2 mouse cellular contexts compared by ENCODE assay signal in the genomic region with DNA sequence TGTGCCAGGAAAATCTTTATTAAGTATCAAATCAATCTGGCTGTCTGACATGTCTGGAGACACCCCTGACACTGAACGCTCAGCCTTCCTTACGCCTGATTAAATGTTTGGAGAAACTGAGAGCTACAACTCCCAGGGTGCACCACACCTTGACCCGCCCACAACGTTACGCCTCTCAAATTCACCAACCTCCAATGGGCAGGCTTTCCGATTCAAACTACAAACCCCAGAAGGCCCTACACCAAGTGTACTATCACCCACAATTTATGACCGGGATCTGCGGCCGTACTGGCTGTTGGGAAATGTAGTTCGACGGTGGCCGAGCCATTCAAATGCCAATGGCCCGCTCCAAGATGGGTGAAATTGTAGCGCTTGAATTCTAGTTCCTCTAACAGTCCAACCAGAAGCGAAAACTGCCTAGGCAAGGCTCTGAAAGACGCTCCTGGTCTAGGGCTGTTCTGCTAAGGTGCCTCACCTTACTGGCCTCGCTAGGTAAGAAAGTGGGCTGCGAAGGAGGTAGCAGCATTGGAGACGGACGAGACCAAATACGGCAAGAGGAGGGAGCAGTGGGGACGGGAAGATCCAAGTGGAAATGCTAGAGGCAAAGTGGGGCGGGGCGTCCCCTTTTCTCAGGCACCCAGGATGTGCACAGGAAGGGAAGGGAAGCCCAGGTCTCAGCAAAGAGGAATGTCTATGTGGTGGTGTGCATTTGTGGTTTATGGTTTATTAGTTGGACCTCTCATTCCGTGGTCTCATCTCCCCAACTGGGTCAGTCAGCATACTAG.
TF ChIP-seq lines count a peak whose summit lies in the region.

A gene (plus strand): TSS at position 305 of the 785 bp plus-strand sequence.

TF ChIP-seq in C2C12, 6 proteins besides CTCF, POLR2A, EP300 and RAD21 (continued from another document):
- TF ChIP-seq USF1 (IDR thresholded peaks at IDR 0.05; ENCODE audit: low read depth) = no peak
TF ChIP-seq in C2C12: peak in this region for 0.

TF ChIP-seq in myocyte, 11 proteins besides CTCF, POLR2A, EP300 and RAD21 (continued from another document):
- TF ChIP-seq MYOD1 (IDR thresholded peaks at IDR 0.05; ENCODE audit: control insufficient read depth in 1 of 3, insufficient read length in 2 of 3, low read depth in 2 of 3) = no peak
- no peak for TF ChIP-seq MAX (IDR thresholded peaks at IDR 0.05; ENCODE audit: low read depth)
- TF ChIP-seq E2F4 (IDR thresholded peaks at IDR 0.05; ENCODE audit: insufficient read depth) = no peak
- peak; percentile 86 for TF ChIP-seq SRF (IDR thresholded peaks at IDR 0.05; ENCODE audit: control insufficient read depth, insufficient read length, low read depth)
- TF ChIP-seq REST (IDR thresholded peaks at IDR 0.05; ENCODE audit: insufficient read depth, insufficient read length) = no peak
- TF ChIP-seq CEBPB (IDR thresholded peaks at IDR 0.05; ENCODE audit: insufficient read depth, poor library complexity, severe bottlenecking) = no peak
